Mouse (Mus musculus): ENCODE measurements at regions not wholly inside any gene's neighbourhood (a gene's known extent, or its start where the extent isn't known, plus 50 kb on each side); places are given as distances from the start of the nearest gene placed in this dataset.

DNA sequence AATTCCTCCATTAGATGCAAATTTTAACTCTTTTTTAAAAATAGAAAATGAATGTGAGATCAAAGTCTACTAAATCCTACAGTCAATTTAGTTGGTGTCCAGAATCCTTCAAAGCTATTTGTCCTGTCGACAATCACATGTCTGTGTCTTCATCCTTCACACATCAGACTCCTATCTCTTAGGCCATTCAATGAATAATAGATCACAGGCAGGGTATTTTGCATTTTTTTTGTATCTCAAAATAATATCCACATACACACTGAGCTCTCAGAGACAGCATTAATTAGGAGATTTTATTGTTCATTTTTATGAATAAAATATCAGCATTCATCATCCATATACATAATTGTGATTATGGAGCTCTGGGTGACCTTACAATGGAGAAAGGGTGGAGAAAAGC is 427.2 kb downstream of the Hao1 start:
- no peak for DNase-seq (ENCODE audit: low read depth)

DNA sequence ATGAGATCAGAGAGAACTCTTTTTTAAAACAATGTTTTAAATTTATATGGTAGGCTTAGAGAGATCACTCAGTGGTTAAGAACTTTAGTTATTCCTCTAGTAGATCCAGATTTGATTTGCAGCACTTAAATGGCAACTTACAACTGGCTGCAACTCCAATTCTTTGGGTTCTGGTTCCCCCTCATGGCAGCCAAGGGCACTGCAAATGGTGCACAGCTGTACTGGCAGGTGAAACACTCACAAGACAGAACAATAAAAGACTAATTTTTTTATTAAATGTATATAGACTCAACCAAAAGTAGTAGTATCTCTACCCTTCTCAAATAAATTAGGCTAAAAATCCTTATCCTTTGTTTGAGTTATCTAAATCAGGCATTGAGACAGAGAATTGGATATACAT is 446.9 kb downstream of the Hao1 start:
- peak; percentile 4 for DNase-seq (ENCODE audit: low read depth)

DNA sequence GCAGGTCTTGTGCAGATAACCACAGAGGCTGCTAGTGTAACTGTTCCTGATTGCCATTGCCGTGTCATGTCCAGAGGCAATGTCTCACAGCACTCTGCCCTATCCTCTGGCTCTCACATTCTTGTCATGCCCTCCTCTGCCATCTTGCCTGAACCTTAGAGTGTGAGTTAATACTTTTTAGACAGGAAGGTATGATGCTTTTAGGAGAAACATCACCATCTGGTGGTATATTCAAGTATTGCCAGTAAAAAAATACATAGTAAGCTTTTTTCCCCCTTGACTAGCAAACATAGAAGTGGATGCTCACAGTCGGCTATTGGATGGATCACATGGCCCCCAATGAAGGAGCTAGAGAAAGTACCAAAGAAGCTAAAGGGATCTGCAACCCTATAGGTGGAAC is 465.8 kb downstream of the Hao1 start:
- DNase-seq (ENCODE audit: low read depth), result peak; percentile 34

DNA sequence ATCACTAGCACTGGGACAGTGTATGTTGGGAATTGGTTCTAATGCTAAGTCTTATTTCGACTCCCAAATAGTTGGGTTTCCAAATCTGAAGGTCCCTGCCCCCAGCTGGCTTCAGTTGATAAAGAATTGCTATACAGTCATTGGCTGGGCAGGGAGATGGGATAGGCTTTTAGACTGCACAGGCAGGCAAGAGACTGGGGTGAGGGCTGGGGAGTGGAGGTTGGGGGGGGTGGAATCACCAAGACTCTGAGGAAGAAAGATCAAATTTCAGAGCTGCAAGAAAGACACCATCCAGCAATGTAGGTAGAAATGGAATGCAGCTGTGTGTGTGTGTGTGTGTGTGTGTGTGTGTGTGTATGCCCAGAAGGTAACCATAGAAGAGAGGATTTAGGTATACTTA is 474.0 kb downstream of the Hao1 start:
- no peak for DNase-seq (ENCODE audit: low read depth)

DNA sequence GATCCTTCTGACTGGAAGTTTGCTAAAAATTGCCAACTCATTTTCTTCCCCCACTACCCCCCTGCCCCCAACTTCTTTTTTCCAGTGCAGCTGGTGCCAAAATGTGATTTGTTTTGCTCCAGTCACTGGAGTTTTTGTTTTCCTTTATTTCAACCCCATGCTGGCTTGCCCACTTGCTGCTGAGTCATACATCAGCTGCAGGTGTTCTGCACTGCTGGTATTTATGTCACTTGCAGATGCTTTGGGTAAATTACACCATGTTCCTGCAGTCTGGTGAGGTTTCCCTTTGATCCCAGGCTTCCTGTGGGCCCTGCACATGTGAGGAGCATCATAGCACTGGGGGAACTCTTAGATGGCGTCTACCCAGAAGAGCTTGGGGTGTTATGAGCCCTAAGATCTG is 476.2 kb downstream of the Hao1 start:
- no peak for DNase-seq (ENCODE audit: low read depth)

DNA sequence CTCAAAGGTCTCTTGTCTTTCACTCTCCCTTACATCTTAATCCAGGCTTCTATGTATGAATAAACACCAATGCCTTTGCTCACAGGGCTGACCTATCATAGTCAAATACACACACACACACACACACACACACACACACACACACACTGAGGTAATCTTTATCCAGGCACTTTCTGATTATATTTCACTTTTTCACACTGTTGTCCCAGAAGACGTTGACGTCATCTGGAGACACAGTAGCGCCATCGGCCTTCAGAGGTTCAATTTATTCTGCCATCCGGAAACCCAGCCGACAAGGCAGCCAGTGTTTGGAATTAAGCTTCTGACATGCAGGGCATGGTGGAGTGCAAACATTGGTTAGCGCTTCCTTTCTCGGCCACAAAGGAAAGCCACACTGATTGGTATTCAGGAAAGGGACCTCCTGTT is 486.2 kb downstream of the Hao1 start:
- DNase-seq (ENCODE audit: low read depth), result peak; percentile 33

DNA sequence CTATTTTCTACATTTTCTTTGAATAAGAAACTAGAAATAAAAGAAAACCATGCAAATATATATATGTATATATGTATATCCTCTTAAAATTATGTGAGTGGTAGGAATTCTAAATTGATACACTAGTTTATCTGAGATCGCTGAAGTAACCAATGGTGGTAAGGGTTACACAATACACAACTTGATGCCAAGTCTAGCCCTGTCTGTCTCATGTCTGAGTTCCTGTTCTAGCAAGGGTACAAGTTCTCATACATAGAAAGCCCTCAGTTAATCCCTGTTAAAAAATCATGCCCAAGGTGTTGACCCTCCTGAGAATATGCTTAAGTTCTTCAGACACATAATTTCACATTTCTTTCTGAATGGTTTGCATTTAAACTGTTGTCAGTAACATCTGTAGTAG is 486.8 kb downstream of the Hao1 start:
- DNase-seq (ENCODE audit: low read depth), result no peak

DNA sequence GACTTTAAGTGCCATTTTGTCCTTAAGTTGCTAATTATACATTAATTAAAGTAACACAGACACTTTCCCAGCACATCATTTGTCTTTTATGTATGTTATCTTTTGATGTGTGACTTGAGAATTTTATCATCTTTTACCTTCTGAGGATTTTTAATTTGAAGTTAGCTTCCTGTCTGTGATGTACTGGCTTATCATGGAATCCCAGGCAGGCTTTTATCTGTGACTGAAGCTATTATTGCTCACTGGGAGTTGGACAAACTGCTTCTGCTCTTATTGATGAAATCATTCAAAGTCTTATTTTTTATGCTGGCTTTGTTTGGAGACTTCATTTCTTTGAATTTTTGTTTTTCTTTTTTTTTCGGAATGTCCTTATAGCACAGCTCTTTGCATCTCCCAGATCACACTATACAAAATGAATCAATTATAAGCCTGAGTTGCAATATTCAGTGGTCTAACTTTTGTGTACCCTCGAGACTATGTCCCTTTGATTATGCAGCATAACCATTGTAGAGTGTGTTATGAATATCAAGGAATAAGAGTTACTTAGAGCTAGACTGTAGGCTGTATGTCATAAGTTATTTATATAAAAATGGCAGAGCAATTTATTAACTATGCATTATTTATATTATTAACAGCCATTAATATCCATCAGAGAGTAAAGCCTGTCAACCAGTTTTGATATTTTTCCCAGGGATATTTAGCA is 494.1 kb downstream of the Hao1 start:
- no peak for DNase-seq (ENCODE audit: low read depth)

DNA sequence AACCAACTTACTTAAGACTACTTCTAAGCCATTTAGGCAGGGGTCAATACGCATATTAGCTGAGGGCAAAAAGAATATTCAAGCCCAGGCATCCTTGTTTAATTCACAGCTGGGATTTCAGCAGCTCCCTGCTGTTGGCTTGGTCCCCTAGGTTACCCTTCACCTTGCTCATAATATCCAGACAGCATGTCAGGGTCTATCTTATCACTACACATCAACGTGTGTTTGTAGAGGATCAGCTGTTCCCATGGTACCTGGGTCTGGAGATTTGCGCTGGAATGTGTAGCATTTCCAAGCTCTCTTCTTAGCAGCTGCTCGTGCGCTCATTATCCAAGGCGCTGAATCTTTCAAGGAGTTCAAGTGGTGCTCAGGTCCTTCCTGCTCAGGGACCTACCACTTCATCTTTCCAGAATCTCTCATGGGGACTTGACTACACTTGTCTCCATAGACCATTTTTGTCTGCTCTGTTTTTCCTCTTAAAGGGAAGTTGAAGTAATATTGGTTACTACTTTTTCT is 484.5 kb downstream of the Bmp2 start:
- DNase-seq (ENCODE audit: low read depth), result no peak

DNA sequence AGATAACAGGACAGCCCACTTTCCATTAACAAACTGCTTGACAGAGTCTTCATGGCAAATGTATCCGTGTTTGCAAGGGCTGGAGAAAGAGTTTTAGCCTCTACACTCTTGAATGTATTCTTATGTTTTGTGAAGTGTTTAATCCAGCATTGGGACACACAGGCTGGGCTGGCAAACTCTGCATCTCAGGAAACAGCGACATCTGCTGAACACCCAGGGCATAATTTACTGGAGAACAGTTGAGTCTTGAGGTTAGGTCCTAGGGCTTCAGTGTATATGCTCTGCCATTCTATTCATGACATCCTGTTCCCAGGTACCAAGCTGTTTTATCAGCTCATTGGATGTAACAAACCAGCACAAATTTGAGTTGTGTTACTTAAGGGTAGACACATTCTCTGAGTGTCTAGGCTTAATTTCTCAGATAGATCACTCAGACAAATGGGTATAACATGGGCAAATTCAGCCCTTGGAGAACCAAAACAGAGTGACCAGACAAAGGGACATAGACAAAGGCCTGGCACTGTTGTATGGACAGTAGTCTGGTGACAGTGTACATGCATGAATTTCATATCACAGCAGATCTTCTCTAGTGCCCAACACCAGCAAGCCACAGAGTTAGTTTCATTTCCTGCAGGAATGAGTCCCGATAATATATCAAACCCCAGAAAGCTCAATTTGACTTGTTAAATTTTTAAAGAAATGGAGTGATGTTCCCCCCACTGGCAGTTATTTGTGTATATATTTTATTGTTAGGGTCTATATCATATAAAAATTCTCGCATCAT is 477.9 kb downstream of the Bmp2 start:
- DNase-seq (ENCODE audit: low read depth), result peak; percentile 40

DNA sequence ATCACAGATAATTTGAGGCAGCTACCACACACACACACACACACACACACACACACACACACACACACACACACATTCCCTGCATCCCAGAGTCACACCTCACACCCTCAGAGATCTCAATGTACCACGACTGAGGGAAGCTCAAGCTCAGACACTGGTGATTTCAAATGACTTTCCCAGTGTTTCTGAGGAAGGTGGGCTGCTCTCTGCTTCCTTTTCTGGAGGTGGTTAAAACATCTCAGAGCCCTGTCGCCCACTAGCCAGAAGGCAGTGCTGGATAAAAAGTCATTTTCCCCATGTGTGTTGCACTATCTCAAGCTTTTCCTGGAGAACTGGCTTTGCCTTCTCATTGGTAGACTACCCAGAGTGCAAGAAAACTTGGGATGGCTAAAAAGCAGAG is 477.2 kb downstream of the Bmp2 start:
- DNase-seq (ENCODE audit: low read depth), result no peak

DNA sequence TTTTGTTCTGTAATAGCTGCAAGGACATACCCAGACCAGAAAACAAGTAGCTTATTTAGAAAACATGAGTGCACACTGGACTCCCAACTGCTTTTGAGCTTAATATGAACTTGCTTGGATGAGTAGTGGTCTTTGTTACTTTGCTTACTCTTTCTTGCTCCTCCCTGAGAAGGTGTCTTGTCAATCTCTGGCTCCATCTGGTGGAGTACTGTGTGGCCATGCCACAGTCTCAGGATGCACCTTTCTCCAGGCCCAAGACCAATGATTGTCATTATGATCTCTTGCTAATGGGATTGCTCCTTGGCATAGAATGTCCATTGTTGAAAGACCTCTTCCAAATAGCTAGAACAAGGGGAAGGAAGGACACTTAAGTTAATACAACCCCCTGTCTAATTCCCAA is 465.1 kb downstream of the Bmp2 start:
- DNase-seq (ENCODE audit: low read depth), result peak; percentile 7

DNA sequence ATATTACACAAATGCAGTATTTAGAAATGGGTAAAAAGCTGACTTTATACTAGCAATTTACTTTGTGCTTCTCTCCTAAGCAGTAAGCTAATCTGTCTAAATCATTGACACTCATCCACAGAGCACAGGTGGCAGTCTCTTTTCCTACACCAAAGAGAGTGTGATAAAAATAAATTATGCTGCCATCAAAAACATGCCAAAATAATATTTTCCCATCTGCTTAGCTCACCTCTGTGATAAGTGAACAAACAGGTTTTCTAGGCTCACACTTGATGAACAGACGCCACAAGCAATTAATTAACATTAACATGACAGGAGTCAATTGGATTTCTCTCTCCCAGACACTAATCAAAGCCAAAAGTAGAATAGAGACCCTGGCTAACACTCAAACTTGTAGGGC is 451.2 kb downstream of the Bmp2 start:
- no peak for DNase-seq (ENCODE audit: low read depth)

DNA sequence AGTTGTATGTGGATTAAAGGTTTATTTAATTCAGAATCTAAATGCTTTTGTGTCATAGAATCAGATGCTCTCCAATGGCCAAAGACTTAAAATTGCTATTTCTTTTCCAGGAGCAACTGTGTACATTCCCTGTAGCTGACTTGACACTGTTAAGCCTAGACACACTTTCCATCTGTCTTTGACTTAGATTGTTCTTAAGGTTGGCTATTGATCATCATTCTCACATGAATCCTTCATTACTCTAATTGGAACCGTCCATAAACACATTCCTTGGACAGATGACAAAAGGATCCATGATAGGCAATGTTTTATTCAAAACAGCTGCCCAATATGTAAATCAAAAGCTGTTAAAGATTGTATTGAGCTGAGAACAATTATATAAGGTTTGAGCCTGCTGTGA is 442.8 kb downstream of the Bmp2 start:
- no peak for DNase-seq (ENCODE audit: low read depth)

DNA sequence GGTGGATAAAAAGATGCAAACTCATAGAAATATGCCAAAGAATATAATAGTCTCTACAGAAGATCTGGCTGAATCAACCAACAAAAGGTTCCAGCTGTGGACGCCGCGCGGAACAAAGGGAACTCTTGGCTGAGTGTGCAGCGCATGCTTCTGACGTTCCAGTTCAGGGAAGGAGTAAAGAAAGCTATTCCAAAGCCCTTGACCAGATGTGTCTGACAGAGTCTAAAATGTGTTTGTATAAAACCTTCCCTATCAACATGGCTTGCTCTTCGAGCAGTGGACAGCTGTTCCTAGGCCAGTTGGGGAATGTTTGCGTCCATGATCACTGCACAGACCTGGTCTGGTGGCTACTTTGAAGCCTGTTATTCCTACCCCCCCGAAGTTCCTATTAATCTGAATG is 442.4 kb downstream of the Bmp2 start:
- no peak for DNase-seq (ENCODE audit: low read depth)

DNA sequence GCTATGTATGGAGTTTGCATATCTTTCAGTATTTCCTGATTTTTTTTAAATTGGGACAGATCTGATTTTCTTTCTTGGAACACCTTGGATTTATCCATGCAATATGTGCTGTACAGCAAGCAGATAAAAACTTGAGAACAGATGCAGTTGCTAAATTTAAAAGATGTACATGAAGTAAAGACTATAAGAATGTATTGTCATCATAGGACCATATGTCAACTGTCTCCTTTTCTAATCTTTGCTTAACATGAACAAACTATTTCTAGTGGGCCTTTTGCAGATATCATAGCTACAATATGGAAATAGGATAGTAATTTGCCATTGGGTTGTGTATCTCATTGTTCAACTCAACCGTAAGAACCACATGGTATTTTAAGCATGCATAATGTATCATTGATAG is 435.7 kb downstream of the Bmp2 start:
- no peak for DNase-seq (ENCODE audit: low read depth)
